Mouse (Mus musculus): ENCODE measurements around the gene Nefh. TPM values are rescaled to one million over a fixed set of nuclear protein-coding genes. Genes with fewer than 3 reads are reported as not detected.

Gene Nefh
- polyA plus RNA-seq, 1 experiment: 7.2 TPM

DNA sequence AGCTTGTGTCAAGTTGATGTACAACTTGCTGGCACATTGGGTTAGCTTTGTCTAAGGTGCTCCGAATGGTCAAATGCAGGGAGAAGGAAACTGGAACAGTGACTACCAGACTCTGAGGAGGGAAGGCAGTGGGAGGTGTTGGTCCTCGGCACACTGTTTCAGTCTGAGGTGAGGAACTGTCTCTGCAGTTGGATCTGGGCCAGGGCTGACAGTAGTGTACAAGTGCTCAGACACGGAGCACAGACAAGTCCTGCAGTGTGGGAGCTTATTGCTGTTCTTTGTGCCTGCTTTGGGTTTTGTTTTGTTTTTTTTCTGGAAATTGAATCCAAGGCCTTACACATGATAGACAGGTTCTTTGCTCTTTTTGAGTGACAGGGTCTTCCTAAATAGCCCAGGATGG is 35.1 kb upstream of the Nefh start:
- peaks cover 40% of the 10 kb centered on the region for H3K4me1 ChIP-seq
- H3K27me3 ChIP-seq (replicated peaks): peaks cover 13% of the 10 kb centered on the region
- TF ChIP-seq GATA1 (IDR thresholded peaks at IDR 0.05; ENCODE audit: borderline replicate concordance, low read length) (no peak), FLI1 (IDR thresholded peaks at IDR 0.05; ENCODE audit: low read length) (no peak)
- H3K9me3 ChIP-seq: no peaks in the 10 kb centered on the region
- H3K36me3 ChIP-seq (replicated peaks; ENCODE audit: low read length): peaks cover 3% of the 10 kb centered on the region
- H3K4me3 ChIP-seq (replicated peaks): no peak overlapping the region

DNA sequence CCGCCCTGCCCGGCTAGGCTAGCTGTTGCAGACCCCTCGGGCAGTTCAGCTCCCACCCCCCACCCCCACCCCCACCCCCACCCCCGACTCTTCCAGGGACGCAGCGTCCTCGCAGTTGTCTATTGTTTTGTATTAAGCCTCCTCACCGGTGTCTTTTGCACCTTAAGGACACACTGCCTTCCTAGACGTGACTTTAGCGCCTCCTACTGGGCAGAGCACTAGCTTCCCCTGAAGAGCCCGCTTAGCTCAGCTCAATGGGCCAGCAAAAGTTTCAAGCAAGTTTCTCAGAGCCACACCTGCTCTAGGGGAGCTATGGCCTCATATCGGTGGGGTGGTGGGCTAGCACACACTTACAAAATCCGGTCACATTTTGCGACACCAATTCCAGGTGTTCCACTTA is 27.8 kb upstream of the Nefh start:
- Histone ChIP-seq H3K36me3 (replicated peaks; ENCODE audit: low read length) (no peaks in the 10 kb centered on the region), H3K9me3 (no peaks in the 10 kb centered on the region), H3K4me3 (replicated peaks) (peak overlapping the region; percentile 86), H3K27me3 (replicated peaks) (peaks cover 15% of the 10 kb centered on the region), H3K4me1 (peaks cover 45% of the 10 kb centered on the region)
- no peak for TF ChIP-seq FLI1 (IDR thresholded peaks at IDR 0.05; ENCODE audit: low read length)
- no peak for TF ChIP-seq GATA1 (IDR thresholded peaks at IDR 0.05; ENCODE audit: borderline replicate concordance, low read length)

DNA sequence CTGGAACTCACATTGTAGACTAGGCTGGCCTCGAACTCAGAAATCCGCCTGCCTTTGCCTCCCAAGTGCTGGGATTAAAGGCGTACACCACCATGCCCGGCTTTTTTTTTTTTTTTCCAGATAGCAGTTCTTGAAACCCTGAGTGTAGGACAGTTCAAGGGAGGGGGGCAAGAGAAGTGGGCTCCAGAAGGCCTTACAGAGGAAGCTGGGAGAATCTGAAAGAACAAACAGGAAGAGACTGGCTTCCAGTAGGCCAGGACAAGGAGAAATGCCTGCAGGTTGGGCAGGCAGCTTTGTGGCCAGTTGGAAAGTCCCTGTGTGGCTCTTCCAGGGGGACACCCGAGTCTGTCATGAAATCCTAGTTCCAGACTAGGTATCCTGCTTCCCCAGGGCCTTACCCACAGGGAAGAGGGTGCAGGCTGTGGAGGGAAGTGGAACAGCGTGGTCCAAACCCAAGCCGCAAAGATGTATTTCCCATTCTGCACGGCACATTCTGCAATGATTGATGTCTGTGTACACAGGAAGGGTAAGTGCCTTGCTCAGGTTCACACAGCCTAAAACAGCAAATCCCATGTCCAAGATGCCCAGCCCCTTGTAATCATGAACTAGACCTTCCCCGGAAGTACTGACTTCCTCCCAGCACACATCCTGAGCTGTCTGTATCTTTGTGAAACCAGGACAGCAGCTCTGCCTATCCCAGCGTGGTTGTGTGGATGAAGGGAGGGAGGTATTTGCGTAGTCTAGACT is 26.7 kb upstream of the Nefh start:
- H3K4me1 ChIP-seq: peaks cover 56% of the 10 kb centered on the region
- no peak for TF ChIP-seq GATA1 (IDR thresholded peaks at IDR 0.05; ENCODE audit: borderline replicate concordance, low read length)
- TF ChIP-seq FLI1 (IDR thresholded peaks at IDR 0.05; ENCODE audit: low read length): no peak
- H3K27me3 ChIP-seq (replicated peaks): peaks cover 12% of the 10 kb centered on the region
- H3K9me3 ChIP-seq: no peaks in the 10 kb centered on the region
- peak overlapping the region; percentile 85 for H3K4me3 ChIP-seq (replicated peaks)
- H3K36me3 ChIP-seq (replicated peaks; ENCODE audit: low read length): no peaks in the 10 kb centered on the region

DNA sequence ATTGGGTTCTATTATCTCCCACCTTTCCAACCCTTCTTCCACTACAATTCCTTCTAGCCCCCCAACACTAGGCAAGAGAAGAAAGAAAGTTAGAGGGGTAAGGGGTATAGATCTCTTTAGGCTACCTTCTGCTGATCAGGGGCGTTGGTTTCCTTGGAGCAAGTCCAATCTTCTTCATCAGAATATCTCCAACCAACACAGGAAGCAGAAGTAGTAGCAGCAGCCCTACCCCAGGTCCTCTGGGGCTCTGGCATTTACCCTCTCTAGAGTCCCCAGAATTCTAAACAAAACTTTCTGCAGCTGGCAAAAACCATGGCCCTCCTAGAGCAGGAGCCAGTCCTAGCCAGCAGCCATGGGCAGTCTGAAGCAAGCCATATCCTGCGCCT is 26.0 kb upstream of the Nefh start:
- no peaks in the 10 kb centered on the region for H3K9me3 ChIP-seq
- no peak overlapping the region for H3K4me3 ChIP-seq (replicated peaks)
- peaks cover 63% of the 10 kb centered on the region for H3K4me1 ChIP-seq
- TF ChIP-seq GATA1 (IDR thresholded peaks at IDR 0.05; ENCODE audit: borderline replicate concordance, low read length) (no peak), FLI1 (IDR thresholded peaks at IDR 0.05; ENCODE audit: low read length) (no peak)
- H3K27me3 ChIP-seq (replicated peaks): peaks cover 12% of the 10 kb centered on the region
- H3K36me3 ChIP-seq (replicated peaks; ENCODE audit: low read length): no peaks in the 10 kb centered on the region

DNA sequence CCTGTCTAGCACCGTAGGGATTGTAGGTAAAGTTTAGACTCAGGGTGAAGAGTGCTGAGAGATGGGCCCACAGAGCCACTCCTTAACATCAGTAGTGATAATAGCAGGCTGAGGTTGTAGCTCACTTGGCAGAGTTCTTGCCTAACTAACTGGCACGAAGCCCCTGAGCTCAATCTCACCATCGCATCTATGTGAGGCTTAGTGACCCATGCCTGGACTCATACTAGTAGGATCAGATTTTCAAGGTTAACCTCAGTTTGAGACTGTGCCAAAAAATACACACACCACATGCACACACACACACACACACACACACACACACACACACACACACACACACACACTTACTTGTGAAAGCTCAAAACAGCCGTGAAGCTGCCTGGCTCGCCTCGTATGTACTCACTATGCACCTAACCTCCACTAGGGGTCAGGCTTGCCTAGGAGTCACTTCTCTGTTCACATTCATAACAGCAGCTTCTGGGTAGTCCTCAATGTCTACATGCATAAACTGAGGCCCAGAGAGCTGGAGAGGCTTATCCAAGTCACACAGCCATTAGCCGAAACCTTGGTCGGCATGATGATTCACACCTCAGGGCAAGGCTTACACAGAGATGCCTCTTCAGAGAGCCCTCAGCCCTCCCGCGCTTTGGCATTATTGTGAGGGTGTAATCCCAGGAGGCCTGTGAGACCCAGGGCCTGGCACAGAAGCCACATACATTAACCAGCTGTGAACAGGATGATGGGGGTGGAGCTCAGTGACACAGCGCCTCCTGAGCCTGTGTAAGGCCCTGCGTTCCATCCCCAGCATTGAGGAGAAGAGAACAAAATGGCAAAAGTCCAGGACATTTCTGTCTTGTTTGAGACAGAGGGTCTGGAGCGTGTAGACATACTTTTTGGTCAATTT is 25.4 kb upstream of the Nefh start:
- Histone ChIP-seq H3K9me3 (no peaks in the 10 kb centered on the region), H3K27me3 (replicated peaks) (peaks cover 9% of the 10 kb centered on the region), H3K4me1 (peaks cover 69% of the 10 kb centered on the region), H3K36me3 (replicated peaks; ENCODE audit: low read length) (no peaks in the 10 kb centered on the region), H3K4me3 (replicated peaks) (peak overlapping the region; percentile 46)
- TF ChIP-seq FLI1 (IDR thresholded peaks at IDR 0.05; ENCODE audit: low read length) (no peak), GATA1 (IDR thresholded peaks at IDR 0.05; ENCODE audit: borderline replicate concordance, low read length) (no peak)

DNA sequence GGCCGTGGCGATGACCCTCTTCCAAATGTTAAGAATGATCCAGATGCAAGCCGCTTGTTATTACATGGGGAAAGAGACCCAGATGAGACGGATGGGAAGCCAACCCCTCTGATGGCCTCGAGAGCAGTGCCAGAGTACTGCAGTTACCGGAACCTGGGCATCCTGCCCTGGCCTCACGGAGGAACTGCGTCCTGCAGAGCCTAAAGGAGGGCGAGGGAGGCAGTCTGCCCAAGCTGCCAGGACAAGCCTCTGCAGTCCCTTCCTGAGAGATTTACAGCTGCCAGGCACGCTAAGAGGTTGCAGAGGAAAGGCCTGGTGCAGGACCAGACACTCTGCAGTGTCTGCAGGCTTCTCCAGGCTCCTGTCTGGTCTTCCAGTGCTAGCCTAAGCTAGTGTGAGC is 20.5 kb upstream of the Nefh start:
- no peaks in the 10 kb centered on the region for H3K27me3 ChIP-seq (replicated peaks)
- TF ChIP-seq FLI1 (IDR thresholded peaks at IDR 0.05; ENCODE audit: low read length): no peak
- no peak for TF ChIP-seq GATA1 (IDR thresholded peaks at IDR 0.05; ENCODE audit: borderline replicate concordance, low read length)
- no peaks in the 10 kb centered on the region for H3K36me3 ChIP-seq (replicated peaks; ENCODE audit: low read length)
- H3K4me3 ChIP-seq (replicated peaks): no peak overlapping the region
- H3K9me3 ChIP-seq: no peaks in the 10 kb centered on the region
- peaks cover 83% of the 10 kb centered on the region for H3K4me1 ChIP-seq

DNA sequence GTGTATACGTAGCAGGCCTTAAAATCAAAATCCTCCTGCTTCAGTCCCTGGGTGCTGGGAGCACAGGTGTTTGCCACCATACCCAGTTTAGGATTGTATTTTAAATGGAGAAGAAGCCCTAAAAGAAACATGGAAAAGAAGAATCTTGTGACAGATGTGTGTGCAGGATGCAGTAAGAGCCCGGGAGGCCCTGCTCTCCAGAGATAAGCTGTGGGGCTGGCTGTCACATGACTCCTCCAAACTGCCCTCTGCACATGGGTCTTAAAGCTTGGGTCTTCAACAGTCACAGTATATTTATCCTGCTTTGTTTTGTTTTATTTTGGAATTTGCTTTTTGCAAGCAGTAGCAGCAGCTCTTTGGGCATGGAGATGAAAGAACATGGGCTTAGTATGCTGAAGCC is 19.7 kb upstream of the Nefh start:
- no peaks in the 10 kb centered on the region for H3K36me3 ChIP-seq (replicated peaks; ENCODE audit: low read length)
- H3K4me1 ChIP-seq: peaks cover 83% of the 10 kb centered on the region
- no peaks in the 10 kb centered on the region for H3K27me3 ChIP-seq (replicated peaks)
- H3K9me3 ChIP-seq: no peaks in the 10 kb centered on the region
- TF ChIP-seq GATA1 (IDR thresholded peaks at IDR 0.05; ENCODE audit: borderline replicate concordance, low read length) (no peak; the same call in 2 of the 3 replicates), FLI1 (IDR thresholded peaks at IDR 0.05; ENCODE audit: low read length) (no peak)
- H3K4me3 ChIP-seq (replicated peaks): peak overlapping the region; percentile 42

DNA sequence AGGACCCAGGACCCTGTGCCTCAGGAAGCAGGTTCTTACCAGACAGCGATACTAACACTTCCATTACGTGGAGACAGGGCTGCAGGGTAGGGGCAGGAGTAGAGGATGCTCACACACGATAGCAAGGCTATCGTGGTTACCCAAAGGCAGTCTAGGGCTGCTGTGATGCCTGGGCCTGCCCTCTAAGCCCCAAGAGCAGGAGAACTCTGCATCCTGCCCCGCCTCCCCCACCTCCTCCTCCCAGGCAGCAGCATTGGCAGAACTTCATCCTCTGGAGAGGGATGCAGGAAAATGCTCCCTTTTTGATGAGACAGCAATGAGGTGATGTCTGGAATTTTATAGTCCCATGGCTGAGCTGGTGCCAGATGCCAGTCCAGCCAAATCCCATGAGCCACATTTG is 19.0 kb upstream of the Nefh start:
- Histone ChIP-seq H3K9me3 (no peaks in the 10 kb centered on the region), H3K4me3 (replicated peaks) (peak overlapping the region; percentile 82), H3K27me3 (replicated peaks) (no peaks in the 10 kb centered on the region), H3K4me1 (peaks cover 85% of the 10 kb centered on the region), H3K36me3 (replicated peaks; ENCODE audit: low read length) (no peaks in the 10 kb centered on the region)
- TF ChIP-seq FLI1 (IDR thresholded peaks at IDR 0.05; ENCODE audit: low read length) (no peak), GATA1 (IDR thresholded peaks at IDR 0.05; ENCODE audit: borderline replicate concordance, low read length) (no peak)

DNA sequence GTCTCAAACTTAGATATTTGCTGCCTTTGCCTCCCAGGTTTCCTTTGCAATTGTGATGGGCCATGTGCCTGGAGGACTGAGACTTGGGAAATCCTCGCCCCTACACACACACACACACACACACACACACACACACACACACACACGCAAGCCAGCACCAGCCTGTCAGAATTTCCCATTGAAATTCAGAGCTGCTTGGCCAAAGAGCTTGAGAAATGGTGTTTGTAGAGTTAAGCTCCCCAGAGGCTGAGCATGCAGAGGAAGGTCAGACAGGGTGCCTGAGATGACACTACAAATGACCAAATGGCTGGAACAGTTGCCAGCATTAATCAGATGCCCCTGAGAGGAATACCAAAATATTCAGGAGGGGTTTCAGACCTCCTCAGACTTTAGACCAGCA is 18.5 kb upstream of the Nefh start:
- TF ChIP-seq GATA1 (IDR thresholded peaks at IDR 0.05; ENCODE audit: borderline replicate concordance, low read length) (no peak), FLI1 (IDR thresholded peaks at IDR 0.05; ENCODE audit: low read length) (no peak)
- H3K4me3 ChIP-seq (replicated peaks): no peak overlapping the region
- no peaks in the 10 kb centered on the region for H3K9me3 ChIP-seq
- H3K4me1 ChIP-seq: peaks cover 91% of the 10 kb centered on the region
- no peaks in the 10 kb centered on the region for H3K27me3 ChIP-seq (replicated peaks)
- H3K36me3 ChIP-seq (replicated peaks; ENCODE audit: low read length): no peaks in the 10 kb centered on the region
